Mouse (Mus musculus) liver, adult 2 months (tissue): Measurements from ENCODE around the gene Ctrc.

ENCODE experiments used
- CTCF ChIP-seq: fragments of 200-500 bp; IDR thresholded peaks from 2 replicates; pipeline ENCODE4 v1.5.1; 2011; ENCODE audit warnings: low read depth, low read length, control low read depth
- POLR2A ChIP-seq: fragments of 200-500 bp; IDR thresholded peaks from 2 replicates; pipeline ENCODE4 v1.6.1; 2011; ENCODE audit warnings: low read length, control low read depth; ENCODE audit not compliant: insufficient read depth; ENCODE audit errors: extremely low read depth

DNA sequence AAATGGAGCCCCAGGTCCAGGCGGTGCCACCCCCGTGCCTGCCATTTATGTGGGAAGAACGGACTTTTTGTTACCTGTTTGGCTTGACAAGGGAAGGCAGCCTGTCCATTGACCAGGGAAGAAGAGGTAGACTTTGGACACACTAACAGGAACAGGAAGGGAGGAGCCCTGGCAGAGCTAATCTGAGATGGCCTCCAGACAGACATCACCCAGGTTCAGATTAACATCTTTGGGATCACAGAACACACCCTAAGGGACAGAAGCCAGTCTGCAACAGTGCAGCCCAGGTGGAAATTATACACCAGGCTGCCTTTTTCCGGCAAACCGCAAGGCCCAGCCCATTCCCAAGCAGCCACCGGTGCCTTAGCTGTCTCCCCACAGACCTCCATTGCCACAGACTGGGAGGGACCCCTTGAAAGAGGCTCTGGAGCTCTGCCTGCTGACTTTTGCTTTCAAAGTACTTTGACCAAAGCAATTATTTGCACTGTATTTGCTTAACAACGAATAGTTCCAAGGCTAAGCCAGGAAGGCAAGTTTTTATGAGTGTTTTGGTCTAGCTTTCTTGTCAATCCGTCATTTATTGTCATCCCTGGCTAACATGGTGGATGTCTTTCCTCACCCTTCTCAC, 47.1 kb upstream of the Ctrc start:
- no peak for TF ChIP-seq CTCF
- peak; percentile 34; the same call in 1 of the 2 replicates for TF ChIP-seq POLR2A
